Mouse (Mus musculus) liver, embryonic 11.5 days (tissue): Measurements from ENCODE around the gene Mapre3. TPM values are rescaled to one million over a fixed set of nuclear protein-coding genes. Genes with fewer than 3 reads are reported as not detected.

ENCODE experiments used
- ATAC-seq: fragments of 200-750 bp; cut with Nextera tagmentation; replicated peaks from 2 replicates; pipeline ENCODE4 v1.8.0; 2017; ENCODE audit warnings: moderate number of reproducible peaks, mild to moderate bottlenecking, moderate TSS enrichment, moderate library complexity; ENCODE audit not compliant: low FRiP score
- DNase-seq: peaks from one replicate; pipeline ENCODE4 v3.0.0-alpha.2; 2017; ENCODE audit warnings: low spot score
- H3K27ac ChIP-seq: fragments of 300-500 bp; sonication (generic); 2 replicates; pipeline ENCODE4 v1.5.1; 2014; ENCODE audit warnings: mild to moderate bottlenecking, low read depth, low read length, control low read depth
- H3K27me3 ChIP-seq: fragments of 300-500 bp; sonication (generic); replicated peaks from 2 replicates; pipeline ENCODE4 v1.6.1; 2014; ENCODE audit warnings: low read length, mixed read lengths; ENCODE audit not compliant: control insufficient read depth, insufficient read depth
- H3K36me3 ChIP-seq: fragments of 300-500 bp; sonication (generic); 2 replicates; pipeline ENCODE4 v1.6.1; 2014; ENCODE audit warnings: mild to moderate bottlenecking, low read length, moderate library complexity, mixed read lengths; ENCODE audit not compliant: control insufficient read depth, insufficient read depth
- H3K4me1 ChIP-seq: fragments of 300-500 bp; sonication (generic); replicated peaks from 2 replicates; pipeline ENCODE4 v1.6.1; 2014; ENCODE audit warnings: low read length, mixed read lengths; ENCODE audit not compliant: control insufficient read depth, insufficient read depth
- H3K4me2 ChIP-seq: fragments of 300-500 bp; sonication (generic); 2 replicates; pipeline ENCODE4 v1.6.1; 2014; ENCODE audit warnings: mild to moderate bottlenecking, control low read depth, moderate library complexity
- H3K4me3 ChIP-seq: fragments of 300-500 bp; sonication (generic); 2 replicates; pipeline ENCODE4 v1.5.1; 2014; ENCODE audit warnings: low read depth, low read length, control low read depth
- H3K9ac ChIP-seq: fragments of 300-500 bp; sonication (generic); 2 replicates; pipeline ENCODE4 v1.6.1; 2014; ENCODE audit warnings: low read depth, low read length, control low read depth
- H3K9me3 ChIP-seq: fragments of 300-500 bp; sonication (generic); 2 replicates; pipeline ENCODE4 v1.6.1; 2016; ENCODE audit warnings: low read length, inconsistent platforms, mixed read lengths; ENCODE audit not compliant: control insufficient read depth
- WGBS: fragments of 180-500 bp; shearing (Covaris S2); extraction: QIAGEN DNeasy Blood & Tissue Kit; methylation state at CpG from one replicate; pipeline ENCODE4 v1.1.7; 2014; 5-methylcytosine and 5-hydroxymethylcytosine counted together
- polyA plus RNA-seq: library from polyadenylated mRNA; unstranded; fragments of >200 nt; fragmentation: Nextera tagmentation; extraction: Ambion mirVana; gene quantifications from 2 replicates; pipeline ENCODE4 v1.2.1, GENCODE M21; 2014

The Mapre3 gene
- polyA plus RNA-seq, 1 experiment from 2014 or later, result 7.9 TPM

- Histone ChIP-seq H3K4me1 (0 out of 2 replicates have a peak, but pooled peaks cover 3% of the 10 kb centered on the region), H3K9ac (no peak overlapping the region), H3K4me3 (no peak overlapping the region), H3K27me3 (peaks cover 24% of the 10 kb centered on the region; the same call in 1 of the 2 replicates), H3K9me3 (no peaks in the 10 kb centered on the region), H3K36me3 (no peaks in the 10 kb centered on the region), H3K4me2 (no peak overlapping the region), H3K27ac (no peak overlapping the region)
- ATAC-seq (no peak), DNase-seq (no peak)
- WGBS, result 62% methylated on average over 8 of the region's 8 CpGs
Observed at GRCm38 (mm10) chr5:30816261-30816791, 1.9 kb downstream of the Mapre3 start.

- Histone ChIP-seq H3K9me3 (no peaks in the 10 kb centered on the region), H3K27ac (no peak overlapping the region), H3K9ac (no peak overlapping the region), H3K4me3 (no peak overlapping the region), H3K4me2 (no peak overlapping the region), H3K36me3 (no peaks in the 10 kb centered on the region), H3K27me3 (peaks cover 9% of the 10 kb centered on the region; the same call in 1 of the 2 replicates), H3K4me1 (0 out of 2 replicates have a peak, but pooled peaks cover 3% of the 10 kb centered on the region)
- 81% methylated on average over 8 of the region's 8 CpGs for WGBS
- DNase-seq (no peak), ATAC-seq (no peak)
Observed at GRCm38 (mm10) chr5:30818758-30819309, 4.4 kb downstream of the Mapre3 start.

GRCm38 (mm10) chr5:30822689-30823088 lies 8.2 kb downstream of the Mapre3 start:
- no peak for ATAC-seq
- Histone ChIP-seq H3K4me2 (no peak overlapping the region), H3K27ac (no peak overlapping the region), H3K4me3 (no peak overlapping the region), H3K9ac (no peak overlapping the region), H3K9me3 (no peaks in the 10 kb centered on the region), H3K4me1 (no peaks in the 10 kb centered on the region), H3K36me3 (no peaks in the 10 kb centered on the region), H3K27me3 (no peaks in the 10 kb centered on the region)
- WGBS, result 74% methylated on average over 5 of the region's 5 CpGs
- DNase-seq, result no peak

GRCm38 (mm10) chr5:30823091-30823490 lies 8.7 kb downstream of the Mapre3 start:
- 81% methylated on average over 3 of the region's 3 CpGs for WGBS
- H3K4me2 ChIP-seq, result no peak overlapping the region

GRCm38 (mm10) chr5:30824124-30824988 lies 9.9 kb downstream of the Mapre3 start:
- no peak overlapping the region for H3K4me3 ChIP-seq
- no peaks in the 10 kb centered on the region for H3K9me3 ChIP-seq
- no peak overlapping the region for H3K27ac ChIP-seq
- H3K27me3 ChIP-seq, result no peaks in the 10 kb centered on the region
- no peak overlapping the region for H3K4me2 ChIP-seq
- 83% methylated on average over 11 of the region's 11 CpGs for WGBS
- DNase-seq, result no peak
- H3K9ac ChIP-seq, result no peak overlapping the region
- no peaks in the 10 kb centered on the region for H3K36me3 ChIP-seq
- H3K4me1 ChIP-seq, result no peaks in the 10 kb centered on the region
- ATAC-seq, result no peak

More at GRCm38 (mm10) chr5:30823091-30823490, 8.7 kb downstream of the Mapre3 start:
- no peak for DNase-seq
- Histone ChIP-seq H3K27ac (no peak overlapping the region), H3K36me3 (no peaks in the 10 kb centered on the region), H3K27me3 (no peaks in the 10 kb centered on the region), H3K4me3 (no peak overlapping the region), H3K4me1 (no peaks in the 10 kb centered on the region), H3K9me3 (no peaks in the 10 kb centered on the region), H3K9ac (no peak overlapping the region)
- ATAC-seq, result no peak

GRCm38 (mm10) chr5:30825166-30825565 lies 10.7 kb downstream of the Mapre3 start:
- no peak for DNase-seq
- H3K4me3 ChIP-seq, result no peak overlapping the region
- H3K4me1 ChIP-seq, result no peaks in the 10 kb centered on the region
- no peaks in the 10 kb centered on the region for H3K9me3 ChIP-seq
- 45% methylated on average over 10 of the region's 10 CpGs for WGBS
- no peak for ATAC-seq
- H3K9ac ChIP-seq, result no peak overlapping the region
- no peak overlapping the region for H3K4me2 ChIP-seq
- no peaks in the 10 kb centered on the region for H3K36me3 ChIP-seq
- no peak overlapping the region for H3K27ac ChIP-seq
- H3K27me3 ChIP-seq, result no peaks in the 10 kb centered on the region

GRCm38 (mm10) chr5:30825821-30826220 lies 11.4 kb downstream of the Mapre3 start:
- no peak overlapping the region for H3K9ac ChIP-seq
- no peaks in the 10 kb centered on the region for H3K4me1 ChIP-seq
- no peak overlapping the region for H3K27ac ChIP-seq
- no peak for DNase-seq
- H3K27me3 ChIP-seq, result no peaks in the 10 kb centered on the region
- no peak overlapping the region for H3K4me2 ChIP-seq
- H3K36me3 ChIP-seq, result no peaks in the 10 kb centered on the region
- H3K4me3 ChIP-seq, result no peak overlapping the region
- no peak for ATAC-seq
- no peaks in the 10 kb centered on the region for H3K9me3 ChIP-seq
- 65% methylated on average over 6 of the region's 6 CpGs for WGBS

- Histone ChIP-seq H3K4me1 (no peaks in the 10 kb centered on the region), H3K36me3 (no peaks in the 10 kb centered on the region), H3K9me3 (no peaks in the 10 kb centered on the region), H3K27ac (no peak overlapping the region), H3K27me3 (no peaks in the 10 kb centered on the region), H3K4me2 (no peak overlapping the region), H3K9ac (no peak overlapping the region), H3K4me3 (no peak overlapping the region)
- WGBS, result 77% methylated on average over 3 of the region's 3 CpGs
- DNase-seq, result no peak
- no peak for ATAC-seq
Observed at GRCm38 (mm10) chr5:30833416-30833815, 19.0 kb downstream of the Mapre3 start.
